Comparison of ENCODE assay signal across 8 mouse cellular contexts in genomic region chr2:93217015-93217414, GRCm38 (mm10). TPM values are rescaled to one million over a fixed set of nuclear protein-coding genes. Genes with fewer than 3 reads are reported as not detected.
DNase-seq lines count a peak whose midpoint lies in the region; ATAC-seq lines count a peak whose summit lies in the region.

No protein-coding gene starts in this region.

- H3K9ac ChIP-seq in forebrain, embryonic 12.5 days: no peak overlapping the region
- peak overlapping the region; percentile 32; the same call in 1 of the 2 replicates for H3K9ac ChIP-seq in heart, embryonic 16.5 days (ENCODE audit: low read length)

- H3K9me3 ChIP-seq in forebrain, embryonic 12.5 days: no peaks in the 10 kb centered on the region
- no peaks in the 10 kb centered on the region for H3K9me3 ChIP-seq in heart, embryonic 16.5 days (replicated peaks; ENCODE audit: control insufficient read depth, low read length)

- H3K4me1 ChIP-seq in forebrain, embryonic 12.5 days: peaks cover 31% of the 10 kb centered on the region
- H3K4me1 ChIP-seq in heart, embryonic 16.5 days (ENCODE audit: control insufficient read depth, insufficient read depth, low read length): peaks cover 18% of the 10 kb centered on the region

- ATAC-seq in forebrain, embryonic 12.5 days (ENCODE audit: low FRiP score): peak; percentile 76
- ATAC-seq in heart, embryonic 16.5 days (replicated peaks; ENCODE audit: extremely low read depth, insufficient read depth, low FRiP score): peak; percentile 59

- H3K27me3 ChIP-seq in forebrain, embryonic 12.5 days: no peaks in the 10 kb centered on the region
- no peaks in the 10 kb centered on the region for H3K27me3 ChIP-seq in heart, embryonic 16.5 days (ENCODE audit: control insufficient read depth, insufficient read depth, low read length)

- H3K4me3 ChIP-seq in forebrain, embryonic 12.5 days (replicated peaks): no peak overlapping the region
- no peak overlapping the region for H3K4me3 ChIP-seq in heart, embryonic 16.5 days (ENCODE audit: low read length)

- 11% methylated on average over 7 of the region's 7 CpGs for WGBS in forebrain, embryonic 12.5 days
- 19% methylated on average over 7 of the region's 7 CpGs for WGBS in heart, embryonic 16.5 days

- H3K27ac ChIP-seq in forebrain, embryonic 12.5 days: no peak overlapping the region; the same call in 1 of the 2 replicates
- 0 out of 2 replicates have a peak overlapping the region, but pooled peaks have one; percentile 9 for H3K27ac ChIP-seq in heart, embryonic 16.5 days (ENCODE audit: low read length)

- no peak overlapping the region for H3K4me2 ChIP-seq in forebrain, embryonic 12.5 days
- no peak overlapping the region for H3K4me2 ChIP-seq in heart, embryonic 16.5 days (ENCODE audit: low read depth, low read length)

- H3K36me3 ChIP-seq in forebrain, embryonic 12.5 days (replicated peaks): peaks cover 39% of the 10 kb centered on the region
- H3K36me3 ChIP-seq in heart, embryonic 16.5 days (ENCODE audit: control insufficient read depth, insufficient read depth): peaks cover 3% of the 10 kb centered on the region

- peak; percentile 40 to 55 for DNase-seq in CD8-positive naive resting alpha-beta T cell, adult 2 months (ENCODE audit: low read depth in 2 of 2, low spot score in 2 of 2)
- DNase-seq in c-Kit-positive CD71-negative TER-119-negative erythroid progenitor cells, embryonic 14.5 days (ENCODE audit: low read depth): peak; percentile 60
- peak; percentile 87 to 96 for DNase-seq in kidney, postnatal 36 days
- peak; percentile 77 to 82 for DNase-seq in lung, adult 18-20 months
- DNase-seq in ovary, postnatal 10 days (ENCODE audit: low spot score): peak; percentile 78
- DNase-seq in thymus, postnatal 0 days (ENCODE audit: low spot score): peak; percentile 80

RNA-seq across cellular contexts. Expression of gene Trp53i11, which starts 29.7 kb away (rescaled TPM):
- 106 and 137 TPM in 2 replicates for polyA plus RNA-seq in forebrain, embryonic 12.5 days (2016; fragmentation: Nextera tagmentation; extraction: Ambion mirVana)
- polyA plus RNA-seq in heart, embryonic 16.5 days (2015; fragmentation: Nextera tagmentation; extraction: Ambion mirVana): 28.3 and 38.6 TPM in 2 replicates
- 43.1 and 52.4 TPM in 2 replicates for polyA plus RNA-seq in thymus, postnatal 0 days (2015; fragmentation: Nextera tagmentation; extraction: Ambion mirVana)
